Mouse (Mus musculus) C2C12 (cell line): ENCODE data around the gene H2-Q2. TPM values are rescaled to one million over a fixed set of nuclear protein-coding genes. Genes with fewer than 3 reads are reported as not detected.
"Not testable (repeated sequence)": the region's sequence is repeated elsewhere in the genome, so short reads cannot be mapped to it uniquely, and the experiment has no call there.

ENCODE experiments used
- H3K27me3 ChIP-seq: one replicate; pipeline ENCODE4 v1.6.1; 2011; ENCODE audit not compliant: control insufficient read depth, insufficient read depth, insufficient read length
- H3K36me3 ChIP-seq: one replicate; pipeline ENCODE4 v1.6.1; 2011; ENCODE audit not compliant: control insufficient read depth, insufficient read depth
- H3K4me3 ChIP-seq: one replicate; pipeline ENCODE4 v1.5.1; 2011; ENCODE audit warnings: mild to moderate bottlenecking, control low read depth; ENCODE audit not compliant: poor library complexity, insufficient read depth, severe bottlenecking
- H3K79me2 ChIP-seq: one replicate; pipeline ENCODE4 v1.6.1; 2011; ENCODE audit not compliant: control insufficient read depth, insufficient read depth
- H3K79me3 ChIP-seq: one replicate; pipeline ENCODE4 v1.6.1; 2011; ENCODE audit warnings: low read depth, control low read depth
- H3ac ChIP-seq: one replicate; pipeline ENCODE3; 2011; ENCODE audit warnings: low read depth; ENCODE audit not compliant: control insufficient read depth, insufficient read length
- CEBPB ChIP-seq: IDR thresholded peaks from one replicate; pipeline ENCODE4 v1.6.1; 2011; ENCODE audit warnings: low read depth, mild to moderate bottlenecking, control low read depth, moderate library complexity
- CTCF ChIP-seq: IDR thresholded peaks from one replicate; pipeline ENCODE4 v1.5.1; 2011; ENCODE audit not compliant: control insufficient read depth, insufficient read depth, insufficient read length
- FOSL1 ChIP-seq: IDR thresholded peaks from one replicate; pipeline ENCODE4 v1.8.0; 2011; ENCODE audit warnings: mild to moderate bottlenecking, low read length; ENCODE audit not compliant: poor library complexity, insufficient read depth, severe bottlenecking
- MAX ChIP-seq: IDR thresholded peaks from one replicate; pipeline ENCODE4 v1.6.1; 2011; ENCODE audit warnings: mild to moderate bottlenecking, control low read depth
- MYOD1 ChIP-seq: IDR thresholded peaks from one replicate; pipeline ENCODE4 v1.6.1; 2011; ENCODE audit warnings: low read depth; ENCODE audit not compliant: control insufficient read depth, insufficient read length
- MYOG ChIP-seq: IDR thresholded peaks from one replicate; pipeline ENCODE4 v1.6.1; 2011; ENCODE audit not compliant: control insufficient read depth, insufficient read length; ENCODE audit errors: extremely low read depth
- USF1 ChIP-seq: IDR thresholded peaks from one replicate; pipeline ENCODE4 v1.6.1; 2011; ENCODE audit warnings: low read depth, mild to moderate bottlenecking, control low read depth, moderate library complexity
- polyA plus RNA-seq: library from polyadenylated mRNA; unstranded; fragments of >200 nt; fragmentation: generic; extraction: Trizol; gene quantifications from one replicate; pipeline ENCODE4 v1.2.1, GENCODE M21; 2012; ENCODE audit warnings: missing spikeins

H2-Q2 gene
- polyA plus RNA-seq, 1 experiment: 0.11 TPM

GRCm38 (mm10) chr17:35304478-35304877, 37.6 kb upstream of the H2-Q2 start:
- Histone ChIP-seq H3K27me3 (peaks cover 23% of the 10 kb centered on the region), H3ac (no peak overlapping the region), H3K79me3 (no peaks in the 10 kb centered on the region), H3K79me2 (no peaks in the 10 kb centered on the region), H3K4me3 (no peak overlapping the region), H3K36me3 (no peaks in the 10 kb centered on the region)
- TF ChIP-seq CEBPB (no peak), MAX (no peak), MYOD1 (no peak), USF1 (no peak), CTCF (no peak), MYOG (no peak), FOSL1 (no peak)

- not testable (repeated sequence) for H3K79me2 ChIP-seq, H3K4me3 ChIP-seq, H3ac ChIP-seq, H3K36me3 ChIP-seq, H3K79me3 ChIP-seq
- peaks cover 23% of the 10 kb centered on the region for H3K27me3 ChIP-seq
Observed at GRCm38 (mm10) chr17:35304921-35305320, 37.1 kb upstream of the H2-Q2 start.

DNA sequence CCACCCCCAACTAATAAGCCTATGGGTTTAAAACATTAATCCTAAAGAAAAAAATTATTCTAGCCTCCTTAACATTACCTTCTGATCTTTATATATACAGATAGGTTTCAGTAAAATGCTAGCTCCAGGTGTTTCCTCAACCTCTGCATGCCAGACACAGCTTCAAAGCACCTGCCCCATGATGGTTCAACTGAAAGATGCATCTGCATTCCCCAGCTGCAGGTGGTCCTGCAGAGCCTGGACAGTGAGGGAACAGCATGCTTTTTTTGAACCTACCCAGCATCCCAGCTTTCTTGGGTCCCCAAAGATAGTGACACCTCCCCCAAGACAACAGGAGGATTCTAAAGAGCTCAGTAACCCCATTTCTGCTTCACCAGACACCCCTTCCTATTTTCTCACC, 23.4 kb upstream of the H2-Q2 start:
- peaks cover 20% of the 10 kb centered on the region for H3K27me3 ChIP-seq
- no peaks in the 10 kb centered on the region for H3K79me3 ChIP-seq
- TF ChIP-seq USF1 (no peak), MYOD1 (no peak), FOSL1 (no peak), MAX (no peak), CEBPB (no peak), CTCF (no peak), MYOG (no peak)
- H3K4me3 ChIP-seq: no peak overlapping the region
- H3K36me3 ChIP-seq: no peaks in the 10 kb centered on the region
- no peaks in the 10 kb centered on the region for H3K79me2 ChIP-seq
- no peak overlapping the region for H3ac ChIP-seq

DNA sequence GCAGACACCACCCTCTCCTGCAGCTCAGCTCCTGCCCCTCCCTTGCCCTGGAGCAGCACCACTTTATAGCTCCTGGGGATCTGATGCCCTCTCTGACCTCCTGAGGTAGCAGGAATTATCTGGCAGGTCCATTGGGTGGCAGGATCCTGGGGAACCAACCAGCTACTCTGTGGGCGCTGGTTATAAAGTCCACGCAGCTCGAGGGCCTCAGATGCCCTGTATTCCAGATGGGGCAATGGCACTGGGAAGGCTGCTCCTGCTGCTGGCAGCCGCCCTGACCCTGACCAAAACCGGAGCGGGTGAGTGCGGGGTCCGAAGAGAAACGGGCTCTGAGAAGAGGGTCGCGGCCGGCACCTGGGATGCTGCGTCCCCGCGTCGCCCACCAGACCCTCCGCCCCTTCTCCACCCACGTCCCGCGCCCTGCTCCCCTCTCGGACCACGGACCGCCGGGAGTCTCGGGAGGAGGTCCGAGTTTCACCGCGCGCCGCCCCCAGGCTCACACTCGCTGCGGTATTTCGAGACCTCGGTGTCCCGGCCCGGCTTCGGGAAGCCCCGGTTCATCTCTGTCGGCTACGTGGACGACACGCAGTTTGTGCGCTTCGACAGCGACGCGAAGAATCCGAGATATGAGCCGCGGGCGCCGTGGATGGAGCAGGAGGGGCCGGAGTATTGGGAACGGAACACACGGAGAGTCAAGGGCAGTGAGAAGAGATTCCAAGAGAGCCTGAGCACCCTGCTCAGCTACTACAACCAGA, 21.5 kb upstream of the H2-Q2 start, which contains the start of gene H2-Q1:
Gene H2-Q1, plus strand, starts transcription at position 79 of the 755 bp plus-strand sequence.
- peaks cover 20% of the 10 kb centered on the region for H3K27me3 ChIP-seq
- no peak within 1 kb of the TSS for H3K4me3 ChIP-seq
- no peak within 1 kb of the TSS for H3ac ChIP-seq
- no peaks in the 10 kb centered on the region for H3K36me3 ChIP-seq
- TF ChIP-seq CTCF: no peak
- TF ChIP-seq MYOG: no peak
- no peak for TF ChIP-seq USF1
- TF ChIP-seq MYOD1: no peak
- TF ChIP-seq FOSL1: no peak
- no peaks in the 10 kb centered on the region for H3K79me2 ChIP-seq
- no peaks in the 10 kb centered on the region for H3K79me3 ChIP-seq

- H3K79me2 ChIP-seq, H3K4me3 ChIP-seq, H3K79me3 ChIP-seq, H3K36me3 ChIP-seq, H3ac ChIP-seq: not testable (repeated sequence)
- peaks cover 15% of the 10 kb centered on the region for H3K27me3 ChIP-seq
Observed at GRCm38 (mm10) chr17:35325124-35325523, 16.9 kb upstream of the H2-Q2 start.

- not testable (repeated sequence) for H3K36me3 ChIP-seq, H3K4me3 ChIP-seq, H3ac ChIP-seq, H3K79me3 ChIP-seq, H3K79me2 ChIP-seq, H3K27me3 ChIP-seq
Observed at GRCm38 (mm10) chr17:35326000-35326399, 16.0 kb upstream of the H2-Q2 start.

DNA sequence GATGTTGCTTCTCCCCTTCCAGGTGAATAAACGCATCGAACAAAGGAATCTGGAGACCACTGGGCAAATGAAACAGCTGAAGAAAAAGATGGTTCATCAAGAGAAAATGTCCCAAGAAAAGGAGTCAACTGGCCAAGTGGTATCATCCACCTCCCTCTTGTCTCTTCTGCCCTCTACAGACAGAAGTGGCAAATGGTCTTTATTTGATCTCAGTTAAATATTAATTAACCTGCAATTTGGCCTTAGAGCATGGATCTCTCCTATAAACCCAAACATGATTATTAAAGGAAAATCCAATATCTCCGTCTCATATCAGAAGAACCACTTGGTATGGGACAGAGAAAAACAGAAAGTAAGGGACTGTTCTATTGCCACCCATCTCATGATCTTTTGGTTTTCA, 12.3 kb upstream of the H2-Q2 start:
- not testable (repeated sequence) for H3K36me3 ChIP-seq, H3K79me3 ChIP-seq, H3ac ChIP-seq, H3K27me3 ChIP-seq, H3K4me3 ChIP-seq, H3K79me2 ChIP-seq

- H3K36me3 ChIP-seq, H3K4me3 ChIP-seq, H3K79me2 ChIP-seq, H3ac ChIP-seq, H3K79me3 ChIP-seq, H3K27me3 ChIP-seq: not testable (repeated sequence)
Observed at GRCm38 (mm10) chr17:35331546-35331945, 10.5 kb upstream of the H2-Q2 start.
